Mouse (Mus musculus): Measurements from ENCODE around the gene Mpp2. TPM values are rescaled to one million over a fixed set of nuclear protein-coding genes. Genes with fewer than 3 reads are reported as not detected.

The Mpp2 gene
- 100 to 1,000 TPM; 128 to 158 TPM for total RNA-seq (2021)
- long read RNA-seq, experiment 1, full-length matches to known transcripts = 34 of 97 reads
- long read RNA-seq, experiment 1, partial matches to known transcripts = 9 of 97 reads
- long read RNA-seq, experiment 1, other reads (novel, unspliced or antisense) = 54 of 97 reads
- long read RNA-seq, experiment 2, full-length matches to known transcripts = 12 of 35 reads
- long read RNA-seq, experiment 2, partial matches to known transcripts = 1 of 35 reads
- long read RNA-seq, experiment 2, other reads (novel, unspliced or antisense) = 22 of 35 reads

GRCm38 (mm10) chr11:102087931-102088898, at the start of gene Mpp2:
Mpp2 (minus strand) TSS chr11:102088515.
- DNase-seq (ENCODE audit: low spot score in 2 of 2) = peak; percentile 74 to 82

DNA sequence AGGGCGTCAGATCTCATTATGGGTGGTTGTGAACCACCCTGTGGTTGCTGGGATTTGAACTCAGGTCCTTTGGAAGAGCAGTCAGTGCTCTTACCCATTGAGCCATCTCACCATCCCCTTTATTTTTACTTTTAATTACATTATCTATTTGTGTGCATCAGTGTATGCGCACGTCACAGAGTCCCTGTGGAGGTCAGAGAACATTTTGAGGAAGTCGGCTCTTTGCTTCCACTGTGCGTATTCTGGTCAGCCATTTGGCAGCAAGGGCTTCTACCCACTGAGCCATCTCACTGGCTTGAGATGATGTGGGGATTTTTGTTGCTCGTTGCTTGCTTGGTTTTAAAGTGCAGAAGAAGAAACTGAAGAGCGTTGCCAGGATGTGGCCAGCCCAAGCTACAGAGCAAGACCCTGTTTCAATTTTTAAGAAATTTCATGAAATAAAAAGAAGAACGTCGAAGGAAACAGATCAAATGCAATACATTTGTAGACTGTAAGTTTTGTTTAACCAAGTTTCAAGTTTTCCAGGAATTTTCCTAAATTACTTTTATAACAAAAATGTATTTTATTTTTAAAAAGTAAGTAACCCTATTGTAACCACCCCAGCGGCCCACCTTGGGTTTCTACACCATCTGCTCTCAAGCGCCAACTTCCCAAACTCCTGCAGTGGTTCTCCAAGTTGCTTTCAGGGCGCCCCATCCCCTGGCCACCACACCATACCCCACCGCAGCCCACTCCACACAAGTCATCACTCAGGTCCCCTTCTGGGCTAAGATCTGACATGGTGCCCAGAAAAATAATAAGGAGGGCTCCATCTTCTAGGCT, 49.5 kb upstream of the Mpp2 start:
- no peak for DNase-seq (ENCODE audit: low spot score in 2 of 2)

- no peak for DNase-seq (ENCODE audit: low spot score in 2 of 2)
Measured at GRCm38 (mm10) chr11:102134516-102134915, 46.2 kb upstream of the Mpp2 start.

- DNase-seq (ENCODE audit: low spot score in 2 of 2) = no peak
Measured at GRCm38 (mm10) chr11:102117386-102117785, 29.1 kb upstream of the Mpp2 start.

DNA sequence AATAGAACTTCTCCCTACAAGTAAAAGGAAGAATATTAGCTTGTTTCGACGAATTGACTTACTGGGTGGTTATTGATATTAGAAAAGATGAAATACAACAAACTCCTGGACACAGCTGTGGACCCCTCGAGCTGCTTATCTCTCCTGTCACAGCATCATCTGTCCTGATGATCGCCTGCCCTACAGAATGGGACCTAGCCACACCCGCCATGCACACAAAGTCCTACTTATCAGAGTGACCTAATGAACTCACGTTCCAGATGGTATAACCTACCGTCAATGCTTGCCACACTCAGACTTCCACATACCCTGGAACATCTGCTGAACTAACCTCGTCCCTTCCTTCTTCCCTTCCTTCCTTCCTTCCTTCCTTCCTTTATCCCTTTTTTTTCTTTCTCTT, 27.9 kb upstream of the Mpp2 start:
- no peak for DNase-seq (ENCODE audit: low spot score in 2 of 2)

DNA sequence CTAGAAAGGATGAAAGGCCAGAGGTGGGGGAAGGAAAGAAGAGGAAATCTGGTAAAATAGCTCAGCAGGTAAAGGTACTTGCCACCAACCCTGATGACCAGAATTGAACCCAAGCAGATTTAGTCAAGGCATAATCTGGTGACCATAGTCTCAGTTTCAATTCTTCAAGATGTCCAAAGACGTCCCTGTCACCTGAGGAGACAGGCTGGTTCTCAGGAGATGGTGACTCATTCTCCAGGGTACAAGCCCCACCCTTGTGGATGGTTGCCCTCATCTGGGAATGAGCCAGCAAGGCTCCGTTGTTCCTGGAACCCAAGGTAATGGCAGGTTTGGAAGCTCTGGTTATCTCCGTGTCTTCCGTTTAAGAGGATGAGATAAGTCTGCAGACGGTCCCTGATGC, 23.3 kb upstream of the Mpp2 start:
- DNase-seq (ENCODE audit: low spot score in 2 of 2) = no peak

DNA sequence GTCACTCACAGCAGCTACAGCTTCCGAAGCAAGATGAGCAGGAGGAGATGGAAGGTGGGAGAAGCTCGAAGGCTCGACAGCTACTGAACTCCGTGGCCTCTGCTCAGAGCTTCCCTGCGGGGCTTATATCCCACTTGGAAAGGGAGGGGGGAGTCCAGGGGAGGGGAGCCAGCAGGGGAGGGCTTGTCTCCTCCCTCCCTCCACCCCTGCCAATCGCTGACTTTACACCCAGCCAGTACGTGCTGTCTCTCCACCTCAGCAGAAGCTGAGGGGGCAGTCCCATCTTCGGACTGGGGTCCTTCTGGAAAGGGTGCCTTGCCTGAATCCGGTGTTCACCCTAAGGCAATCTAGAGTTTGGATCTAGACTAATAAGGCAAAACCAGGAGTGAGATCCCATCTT, 19.4 kb upstream of the Mpp2 start, which contains the start of gene Pyy:
Pyy (minus strand) TSS at position 101 of the 400 bp plus-strand sequence.
- DNase-seq (ENCODE audit: low spot score in 2 of 2) = no peak

GRCm38 (mm10) chr11:102106911-102107310, 18.6 kb upstream of the Mpp2 start:
- no peak for DNase-seq (ENCODE audit: low spot score in 2 of 2)

- peak; percentile 64 to 76 for DNase-seq (ENCODE audit: low spot score in 2 of 2)
Measured at GRCm38 (mm10) chr11:102102485-102103258, 14.4 kb upstream of the Mpp2 start.

GRCm38 (mm10) chr11:102101219-102101618, 12.9 kb upstream of the Mpp2 start, which contains the start of gene Ppy:
Ppy (minus strand) TSS chr11:102101319.
- no peak for DNase-seq (ENCODE audit: low spot score in 2 of 2)

GRCm38 (mm10) chr11:102096887-102097391, 8.6 kb upstream of the Mpp2 start:
- DNase-seq (ENCODE audit: low spot score in 2 of 2) = peak; percentile 69 to 78

- DNase-seq (ENCODE audit: low spot score in 2 of 2) = no peak
Measured at GRCm38 (mm10) chr11:102096446-102096845, 8.1 kb upstream of the Mpp2 start.

- DNase-seq (ENCODE audit: low spot score in 2 of 2) = no peak
Measured at GRCm38 (mm10) chr11:102095676-102096075, 7.4 kb upstream of the Mpp2 start.

GRCm38 (mm10) chr11:102089088-102089808, 933 bp upstream of the Mpp2 start:
- peak; percentile 68 to 76 for DNase-seq (ENCODE audit: low spot score in 2 of 2)

DNA sequence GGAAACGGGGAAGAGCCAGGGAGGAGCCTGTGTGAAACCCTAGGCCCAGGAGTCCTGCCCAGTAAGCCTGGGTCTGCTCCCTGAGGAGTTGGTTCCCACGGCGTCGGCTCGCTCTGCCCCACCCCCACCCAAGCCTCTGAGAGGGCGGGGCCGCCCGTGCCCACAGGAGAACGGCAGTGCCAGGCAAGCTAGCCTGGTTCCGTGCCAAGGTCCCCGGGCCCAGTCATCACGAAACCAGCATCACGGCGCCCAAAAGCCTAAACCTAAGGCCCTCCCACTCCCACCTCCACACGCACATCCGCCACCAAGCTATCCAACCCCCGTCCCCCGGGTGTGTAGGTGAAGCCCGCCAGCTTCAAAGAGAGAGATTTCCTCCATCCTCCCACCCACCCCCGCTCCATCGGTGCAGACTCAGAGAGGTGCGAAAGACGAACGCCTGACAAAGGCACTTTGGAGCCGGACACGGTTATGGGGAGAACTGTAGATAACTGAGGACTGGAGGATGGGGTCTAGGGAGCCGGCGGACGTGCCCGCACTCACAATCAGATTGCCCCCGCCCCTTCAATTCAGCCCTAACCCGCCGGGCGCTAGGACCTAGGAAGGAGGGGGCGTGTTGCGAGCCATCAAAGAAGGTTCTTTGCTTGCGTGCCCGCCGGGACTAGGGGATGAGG, 1.1 kb downstream of the Mpp2 start:
- DNase-seq (ENCODE audit: low spot score in 2 of 2) = peak; percentile 85 to 87

GRCm38 (mm10) chr11:102086331-102086730, 2.0 kb downstream of the Mpp2 start:
- peak; percentile 65 to 80 for DNase-seq (ENCODE audit: low spot score in 2 of 2)

DNA sequence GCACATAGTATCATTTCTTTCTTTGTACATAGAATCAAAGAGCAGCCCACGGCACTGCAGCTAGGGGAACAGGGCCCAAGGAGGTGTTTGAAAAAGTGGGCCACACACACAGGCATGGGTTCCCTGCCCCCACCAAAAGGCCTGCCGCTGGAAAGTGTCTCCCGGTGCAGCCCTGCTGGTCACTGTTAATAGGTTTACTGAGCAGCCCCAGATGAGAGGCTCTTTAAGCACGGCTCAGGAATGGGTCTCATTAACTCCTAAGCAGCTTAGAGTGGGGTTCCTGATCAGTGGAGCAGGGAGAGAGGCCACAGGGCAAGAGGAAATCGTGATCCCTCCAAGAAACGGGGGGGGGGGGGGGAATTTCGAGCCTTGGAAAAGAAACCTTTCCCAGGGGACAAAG, 4.2 kb downstream of the Mpp2 start:
- no peak for DNase-seq (ENCODE audit: low spot score in 2 of 2)

GRCm38 (mm10) chr11:102083193-102083592, 5.1 kb downstream of the Mpp2 start:
- DNase-seq (ENCODE audit: low spot score in 2 of 2) = peak in 1 of 2 experiments; percentile 54

DNA sequence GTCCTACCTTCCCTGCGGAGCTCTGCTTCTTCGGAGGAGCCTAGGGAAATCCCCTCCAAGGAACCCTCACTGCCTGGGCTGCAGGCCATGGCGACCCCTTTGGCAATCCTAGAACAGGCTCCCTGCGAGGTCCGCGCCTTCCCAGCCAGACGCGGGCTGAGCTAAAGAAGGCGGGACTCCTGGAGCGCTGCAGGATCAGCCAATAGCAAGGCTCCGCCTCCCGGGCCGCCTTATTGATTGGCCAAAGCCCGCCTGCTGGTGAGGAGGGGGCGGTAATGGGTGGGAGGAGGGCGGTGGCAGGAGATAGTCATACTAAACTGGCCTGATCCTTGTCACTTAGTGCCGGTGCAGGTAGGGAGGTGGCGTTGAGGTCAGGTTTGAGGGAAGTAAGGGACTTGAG, 6.0 kb downstream of the Mpp2 start:
- DNase-seq (ENCODE audit: low spot score in 2 of 2) = peak; percentile 73 to 76
